Mouse (Mus musculus): ENCODE results near the gene Atg2a.

GRCm38 (mm10) chr19:6288236-6288894 is 46.9 kb downstream of the Atg2a start:
- TF ChIP-seq CTCF (IDR thresholded peaks at IDR 0.05; ENCODE audit: extremely low read depth, insufficient read depth, low read length) (no peak), POLR2A (IDR thresholded peaks at IDR 0.05; ENCODE audit: extremely low read depth, insufficient read depth, low read length) (no peak)
